Mouse (Mus musculus): ENCODE measurements around the gene Ikzf2. TPM values are rescaled to one million over a fixed set of nuclear protein-coding genes. Genes with fewer than 3 reads are reported as not detected.

The Ikzf2 gene
- polyA plus RNA-seq, 1 experiment from 2014 or later: 0.88 TPM

- no peak for ATAC-seq
- WGBS: 2% methylated on average over 11 of the region's 11 CpGs
- peak overlapping the region; percentile 29; the same call in 1 of the 2 replicates for H3K9ac ChIP-seq (replicated peaks; ENCODE audit: low read depth)
- no peaks in the 10 kb centered on the region for H3K9me3 ChIP-seq (ENCODE audit: low read length)
- DNase-seq (ENCODE audit: low spot score): peak; percentile 8
- no peaks in the 10 kb centered on the region for H3K27me3 ChIP-seq (replicated peaks; ENCODE audit: insufficient read depth, low read length)
- no peaks in the 10 kb centered on the region for H3K36me3 ChIP-seq (ENCODE audit: insufficient read depth, low read length)
- TF ChIP-seq EP300 (IDR thresholded peaks at IDR 0.05) (no peak), CTCF (IDR thresholded peaks at IDR 0.05) (no peak)
- H3K4me1 ChIP-seq (ENCODE audit: insufficient read depth, low read depth, low read length): no peaks in the 10 kb centered on the region
- peak overlapping the region; percentile 78 for H3K4me2 ChIP-seq (replicated peaks; ENCODE audit: low read depth, low read length)
- peak overlapping the region; percentile 51; the same call in 1 of the 2 replicates for H3K27ac ChIP-seq (ENCODE audit: low read length)
- peak overlapping the region; percentile 80 for H3K4me3 ChIP-seq (ENCODE audit: low read depth, low read length)
Observed at GRCm38 (mm10) chr1:69685049-69685889, 1.8 kb downstream of the Ikzf2 start.

GRCm38 (mm10) chr1:69684280-69685040, 2.6 kb downstream of the Ikzf2 start:
- no peaks in the 10 kb centered on the region for H3K36me3 ChIP-seq (ENCODE audit: insufficient read depth, low read length)
- peak overlapping the region; percentile 78 for H3K4me2 ChIP-seq (replicated peaks; ENCODE audit: low read depth, low read length)
- DNase-seq (ENCODE audit: low spot score) (no peak), ATAC-seq (no peak)
- H3K27me3 ChIP-seq (replicated peaks; ENCODE audit: insufficient read depth, low read length): no peaks in the 10 kb centered on the region
- no peaks in the 10 kb centered on the region for H3K4me1 ChIP-seq (ENCODE audit: insufficient read depth, low read depth, low read length)
- H3K27ac ChIP-seq (ENCODE audit: low read length): no peak overlapping the region
- 0 out of 2 replicates have a peak overlapping the region, but pooled peaks have one; percentile 80 for H3K4me3 ChIP-seq (ENCODE audit: low read depth, low read length)
- WGBS: 32% methylated on average over 13 of the region's 13 CpGs
- H3K9me3 ChIP-seq (ENCODE audit: low read length): no peaks in the 10 kb centered on the region
- TF ChIP-seq CTCF (IDR thresholded peaks at IDR 0.05) (no peak), EP300 (IDR thresholded peaks at IDR 0.05) (no peak)
- H3K9ac ChIP-seq (replicated peaks; ENCODE audit: low read depth): no peak overlapping the region

GRCm38 (mm10) chr1:69683851-69684250, 3.2 kb downstream of the Ikzf2 start:
- 50% methylated on average over 3 of the region's 3 CpGs for WGBS
- Histone ChIP-seq H3K27me3 (replicated peaks; ENCODE audit: insufficient read depth, low read length) (no peaks in the 10 kb centered on the region), H3K4me2 (replicated peaks; ENCODE audit: low read depth, low read length) (0 out of 2 replicates have a peak overlapping the region, but pooled peaks have one; percentile 12), H3K27ac (ENCODE audit: low read length) (no peak overlapping the region), H3K4me3 (ENCODE audit: low read depth, low read length) (no peak overlapping the region), H3K36me3 (ENCODE audit: insufficient read depth, low read length) (no peaks in the 10 kb centered on the region), H3K4me1 (ENCODE audit: insufficient read depth, low read depth, low read length) (no peaks in the 10 kb centered on the region), H3K9me3 (ENCODE audit: low read length) (no peaks in the 10 kb centered on the region), H3K9ac (replicated peaks; ENCODE audit: low read depth) (no peak overlapping the region)
- DNase-seq (ENCODE audit: low spot score) (no peak), ATAC-seq (no peak)
- TF ChIP-seq CTCF (IDR thresholded peaks at IDR 0.05): no peak
- TF ChIP-seq EP300 (IDR thresholded peaks at IDR 0.05): no peak

- H3K4me2 ChIP-seq (replicated peaks; ENCODE audit: low read depth, low read length): no peak overlapping the region
- no peaks in the 10 kb centered on the region for H3K27me3 ChIP-seq (replicated peaks; ENCODE audit: insufficient read depth, low read length)
- DNase-seq (ENCODE audit: low spot score) (no peak), ATAC-seq (no peak)
- H3K4me3 ChIP-seq (ENCODE audit: low read depth, low read length): no peak overlapping the region
- no peak overlapping the region for H3K9ac ChIP-seq (replicated peaks; ENCODE audit: low read depth)
- no peaks in the 10 kb centered on the region for H3K4me1 ChIP-seq (ENCODE audit: insufficient read depth, low read depth, low read length)
- 64% methylated on average over 8 of the region's 8 CpGs for WGBS
- H3K36me3 ChIP-seq (ENCODE audit: insufficient read depth, low read length): no peaks in the 10 kb centered on the region
- H3K9me3 ChIP-seq (ENCODE audit: low read length): no peaks in the 10 kb centered on the region
- no peak overlapping the region for H3K27ac ChIP-seq (ENCODE audit: low read length)
- no peak for TF ChIP-seq CTCF (IDR thresholded peaks at IDR 0.05)
- no peak for TF ChIP-seq EP300 (IDR thresholded peaks at IDR 0.05)
Observed at GRCm38 (mm10) chr1:69683058-69683457, 4.0 kb downstream of the Ikzf2 start.

- no peak for TF ChIP-seq CTCF (IDR thresholded peaks at IDR 0.05)
- no peak overlapping the region for H3K4me2 ChIP-seq (replicated peaks; ENCODE audit: low read depth, low read length)
- no peaks in the 10 kb centered on the region for H3K36me3 ChIP-seq (ENCODE audit: insufficient read depth, low read length)
- WGBS: 40% methylated on average over 3 of the region's 3 CpGs
- ATAC-seq (no peak), DNase-seq (ENCODE audit: low spot score) (no peak)
- no peaks in the 10 kb centered on the region for H3K27me3 ChIP-seq (replicated peaks; ENCODE audit: insufficient read depth, low read length)
- H3K27ac ChIP-seq (ENCODE audit: low read length): no peak overlapping the region
- no peaks in the 10 kb centered on the region for H3K4me1 ChIP-seq (ENCODE audit: insufficient read depth, low read depth, low read length)
- H3K4me3 ChIP-seq (ENCODE audit: low read depth, low read length): no peak overlapping the region
- H3K9ac ChIP-seq (replicated peaks; ENCODE audit: low read depth): no peak overlapping the region
- no peaks in the 10 kb centered on the region for H3K9me3 ChIP-seq (ENCODE audit: low read length)
Observed at GRCm38 (mm10) chr1:69682261-69682660, 4.8 kb downstream of the Ikzf2 start.

- Histone ChIP-seq H3K27ac (ENCODE audit: low read length) (no peak overlapping the region), H3K36me3 (ENCODE audit: insufficient read depth, low read length) (no peaks in the 10 kb centered on the region), H3K4me3 (ENCODE audit: low read depth, low read length) (no peak overlapping the region), H3K9ac (replicated peaks; ENCODE audit: low read depth) (no peak overlapping the region), H3K4me1 (ENCODE audit: insufficient read depth, low read depth, low read length) (no peaks in the 10 kb centered on the region), H3K27me3 (replicated peaks; ENCODE audit: insufficient read depth, low read length) (no peaks in the 10 kb centered on the region), H3K9me3 (ENCODE audit: low read length) (no peaks in the 10 kb centered on the region), H3K4me2 (replicated peaks; ENCODE audit: low read depth, low read length) (no peak overlapping the region)
- no peak for TF ChIP-seq CTCF (IDR thresholded peaks at IDR 0.05)
- no peak for TF ChIP-seq EP300 (IDR thresholded peaks at IDR 0.05)
- no peak for ATAC-seq
- WGBS: 63% methylated on average over 5 of the region's 5 CpGs
- DNase-seq (ENCODE audit: low spot score): no peak
Observed at GRCm38 (mm10) chr1:69681003-69681402, 6.0 kb downstream of the Ikzf2 start.

All from lung, postnatal 0 days (tissue).